Mouse (Mus musculus) CH12.LX (cell line): Measurements from ENCODE around the gene 2810021J22Rik. TPM values are rescaled to one million over a fixed set of nuclear protein-coding genes. Genes with fewer than 3 reads are reported as not detected.
A peak's percentile ranks its signal among the peaks of the same experiment; 100 is the strongest.

Experiments
- DNase-seq: peaks from one replicate; pipeline ENCODE4 v3.0.0-alpha.2; 2013; ENCODE audit errors: extremely low read depth
- H3K27ac ChIP-seq: 2 replicates; pipeline ENCODE4 v1.5.1; 2012; ENCODE audit warnings: low read depth, mild to moderate bottlenecking, control low read depth, moderate library complexity; ENCODE audit not compliant: insufficient read depth
- H3K27me3 ChIP-seq: replicated peaks from 2 replicates; pipeline ENCODE3; 2012; ENCODE audit warnings: inconsistent platforms
- H3K36me3 ChIP-seq, 2 experiments: replicated peaks in 1 of 2; 2 replicates each; pipeline versions ENCODE3 to v1.6.1; 2012; ENCODE audit warnings: inconsistent platforms in 1 of 2, low read length in 1 of 2, mild to moderate bottlenecking in 1 of 2, mixed read lengths in 1 of 2, moderate library complexity in 1 of 2; ENCODE audit not compliant: control insufficient read depth in 1 of 2, insufficient read depth in 1 of 2
- H3K4me1 ChIP-seq, 2 experiments: 2 replicates each; pipeline ENCODE4 v1.6.1; 2012; ENCODE audit warnings: inconsistent platforms in 1 of 2, moderate library complexity in 1 of 2; ENCODE audit not compliant: insufficient read depth in 2 of 2, control insufficient read depth in 1 of 2
- H3K4me2 ChIP-seq: 2 replicates; pipeline ENCODE4 v1.6.1; 2012; ENCODE audit warnings: low read depth, mild to moderate bottlenecking, control low read depth; ENCODE audit not compliant: poor library complexity, insufficient read depth, severe bottlenecking
- H3K4me3 ChIP-seq, 3 experiments: fragments of 150-350 bp in 1 of 3; sonication (generic) in 1 of 3; replicated peaks in 1 of 3; 2 replicates each; pipeline versions ENCODE3 to v1.5.1; 2011 to 2012; ENCODE audit warnings: low read depth in 2 of 3, low read length in 2 of 3, mild to moderate bottlenecking in 2 of 3, moderate library complexity in 2 of 3, control low read depth in 1 of 3, improper control_type of control experiment in 1 of 3, inconsistent platforms in 1 of 3, mixed read lengths in 1 of 3; ENCODE audit not compliant: poor library complexity in 1 of 3
- H3K79me2 ChIP-seq: replicated peaks from 2 replicates; pipeline ENCODE4 v1.6.1; 2012; ENCODE audit warnings: mild to moderate bottlenecking, moderate library complexity; ENCODE audit not compliant: control insufficient read depth, poor library complexity, insufficient read depth, severe bottlenecking; ENCODE audit errors: extremely low read depth
- H3K9ac ChIP-seq: 2 replicates; pipeline ENCODE4 v1.6.1; 2012; ENCODE audit warnings: low read depth, mild to moderate bottlenecking, control low read depth, moderate library complexity; ENCODE audit not compliant: insufficient read depth
- H3K9me3 ChIP-seq: replicated peaks from 2 replicates; pipeline ENCODE3; 2012; ENCODE audit warnings: low read length, inconsistent platforms, mixed read lengths
- BHLHE40 ChIP-seq: IDR thresholded peaks from 2 replicates; pipeline ENCODE4 v1.6.1; 2011; ENCODE audit warnings: mild to moderate bottlenecking, low read depth, low read length, improper control_type of control experiment
- CHD1 ChIP-seq: IDR thresholded peaks from 2 replicates; pipeline ENCODE4 v1.6.1; 2012; ENCODE audit warnings: low read depth, low read length, improper control_type of control experiment, inconsistent platforms
- CHD2 ChIP-seq: IDR thresholded peaks from 2 replicates; pipeline ENCODE4 v1.6.1; 2011; ENCODE audit warnings: low read length, improper control_type of control experiment
- CTCF ChIP-seq, 2 experiments: IDR thresholded peaks in 1 of 2; conservative IDR thresholded peaks in 1 of 2; 2 replicates each; pipeline ENCODE4 v1.5.1; 2011 to 2012; ENCODE audit warnings: low read depth in 2 of 2, low read length in 2 of 2, improper control_type of control experiment in 1 of 2, inconsistent platforms in 1 of 2, mild to moderate bottlenecking in 1 of 2, moderate library complexity in 1 of 2
- E2F4 ChIP-seq: IDR thresholded peaks from 2 replicates; pipeline ENCODE4 v1.6.1; 2011; ENCODE audit warnings: low read depth, low read length, improper control_type of control experiment; ENCODE audit not compliant: insufficient replicate concordance
- ELF1 ChIP-seq: IDR thresholded peaks from 2 replicates; pipeline ENCODE4 v1.6.1; 2014; ENCODE audit warnings: low read depth, mild to moderate bottlenecking, inconsistent platforms, low read length, improper control_type of control experiment
- EP300 ChIP-seq: IDR thresholded peaks from 2 replicates; pipeline ENCODE4 v1.6.1; 2011; ENCODE audit warnings: low read length, improper control_type of control experiment
- ETS1 ChIP-seq: conservative IDR thresholded peaks from 2 replicates; pipeline ENCODE4 v1.6.1; 2012; ENCODE audit warnings: low read depth, mild to moderate bottlenecking, inconsistent platforms, low read length, improper control_type of control experiment, moderate library complexity
- GABPA ChIP-seq: IDR thresholded peaks from 2 replicates; pipeline ENCODE4 v1.6.1; 2012; ENCODE audit warnings: low read depth, low read length, improper control_type of control experiment, inconsistent platforms; ENCODE audit not compliant: insufficient replicate concordance
- HCFC1 ChIP-seq: IDR thresholded peaks from 2 replicates; pipeline ENCODE4 v1.6.1; 2012; ENCODE audit warnings: low read depth, mild to moderate bottlenecking, inconsistent platforms, low read length, improper control_type of control experiment
- IRF4 ChIP-seq: IDR thresholded peaks from 2 replicates; pipeline ENCODE4 v1.6.1; 2014; ENCODE audit warnings: low read depth, mild to moderate bottlenecking, inconsistent platforms, low read length, improper control_type of control experiment
- JUN ChIP-seq: IDR thresholded peaks from 2 replicates; pipeline ENCODE4 v1.6.1; 2011; ENCODE audit warnings: low read depth, mild to moderate bottlenecking, low read length, improper control_type of control experiment, moderate library complexity; ENCODE audit not compliant: insufficient read depth
- JUND ChIP-seq: conservative IDR thresholded peaks from 2 replicates; pipeline ENCODE4 v1.6.1; 2011; ENCODE audit warnings: low read depth, low read length, improper control_type of control experiment
- KAT2A ChIP-seq: IDR thresholded peaks from 2 replicates; pipeline ENCODE4 v1.6.1; 2012; ENCODE audit warnings: low read length, improper control_type of control experiment, inconsistent platforms; ENCODE audit not compliant: insufficient replicate concordance
- MAFK ChIP-seq: IDR thresholded peaks from 2 replicates; pipeline ENCODE4 v1.6.1; 2011; ENCODE audit warnings: low read length, improper control_type of control experiment; ENCODE audit not compliant: insufficient replicate concordance
- MAX ChIP-seq: IDR thresholded peaks from 2 replicates; pipeline ENCODE4 v1.6.1; 2011; ENCODE audit warnings: low read length, improper control_type of control experiment
- MAZ ChIP-seq: IDR thresholded peaks from 2 replicates; pipeline ENCODE4 v1.6.1; 2012; ENCODE audit warnings: low read depth, mild to moderate bottlenecking, inconsistent platforms, low read length, improper control_type of control experiment, moderate library complexity
- MEF2A ChIP-seq: IDR thresholded peaks from 2 replicates; pipeline ENCODE4 v1.6.1; 2014; ENCODE audit warnings: low read depth, mild to moderate bottlenecking, inconsistent platforms, low read length, improper control_type of control experiment, borderline replicate concordance
- MXI1 ChIP-seq: IDR thresholded peaks from 2 replicates; pipeline ENCODE4 v1.6.1; 2011; ENCODE audit warnings: mild to moderate bottlenecking, low read depth, low read length, improper control_type of control experiment
- MYC ChIP-seq: IDR thresholded peaks from 2 replicates; pipeline ENCODE4 v1.6.1; 2011; ENCODE audit warnings: low read depth, mild to moderate bottlenecking, improper control_type of control experiment, low read length
- NELFE ChIP-seq: IDR thresholded peaks from 2 replicates; pipeline ENCODE4 v1.6.1; 2011; ENCODE audit warnings: low read depth, low read length, improper control_type of control experiment
- NRF1 ChIP-seq: IDR thresholded peaks from 2 replicates; pipeline ENCODE4 v1.6.1; 2014; ENCODE audit warnings: low read depth, mild to moderate bottlenecking, inconsistent platforms, low read length, improper control_type of control experiment, moderate library complexity
- PAX5 ChIP-seq: IDR thresholded peaks from 2 replicates; pipeline ENCODE4 v1.6.1; 2012; ENCODE audit warnings: low read length, inconsistent platforms, mixed read lengths
- POLR2A ChIP-seq: IDR thresholded peaks from 2 replicates; pipeline ENCODE4 v1.6.1; 2011; ENCODE audit warnings: low read depth, mild to moderate bottlenecking, improper control_type of control experiment, low read length
- POLR2AphosphoS2 ChIP-seq: IDR thresholded peaks from 2 replicates; pipeline ENCODE4 v1.6.1; 2011; ENCODE audit warnings: low read depth, low read length, improper control_type of control experiment
- RAD21 ChIP-seq: IDR thresholded peaks from 2 replicates; pipeline ENCODE4 v1.6.1; 2011; ENCODE audit warnings: low read depth, mild to moderate bottlenecking, low read length, improper control_type of control experiment, moderate library complexity
- RCOR1 ChIP-seq: conservative IDR thresholded peaks from 2 replicates; pipeline ENCODE4 v1.6.1; 2012; ENCODE audit warnings: low read depth, mild to moderate bottlenecking, inconsistent platforms, low read length, improper control_type of control experiment
- SIN3A ChIP-seq: IDR thresholded peaks from 2 replicates; pipeline ENCODE4 v1.6.1; 2012; ENCODE audit warnings: low read length, improper control_type of control experiment, inconsistent platforms
- SMC3 ChIP-seq: IDR thresholded peaks from 2 replicates; pipeline ENCODE4 v1.6.1; 2011; ENCODE audit warnings: low read depth, low read length, improper control_type of control experiment
- TBP ChIP-seq: conservative IDR thresholded peaks from 2 replicates; pipeline ENCODE4 v1.6.1; 2011; ENCODE audit warnings: low read depth, low read length, improper control_type of control experiment
- TCF12 ChIP-seq: IDR thresholded peaks from 2 replicates; pipeline ENCODE4 v1.6.1; 2014; ENCODE audit warnings: low read depth, mild to moderate bottlenecking, inconsistent platforms, low read length, improper control_type of control experiment
- UBTF ChIP-seq: IDR thresholded peaks from 2 replicates; pipeline ENCODE4 v1.6.1; 2012; ENCODE audit warnings: low read depth, mild to moderate bottlenecking, inconsistent platforms, low read length, improper control_type of control experiment, moderate library complexity
- USF1 ChIP-seq: IDR thresholded peaks from 2 replicates; pipeline ENCODE4 v1.6.1; 2014; ENCODE audit warnings: low read depth, mild to moderate bottlenecking, inconsistent platforms, low read length, improper control_type of control experiment
- USF2 ChIP-seq: conservative IDR thresholded peaks from 2 replicates; pipeline ENCODE4 v1.6.1; 2011; ENCODE audit warnings: low read depth, low read length, improper control_type of control experiment
- ZC3H11A ChIP-seq: IDR thresholded peaks from 2 replicates; pipeline ENCODE4 v1.6.1; 2012; ENCODE audit warnings: low read depth, mild to moderate bottlenecking, inconsistent platforms, low read length, improper control_type of control experiment
- ZKSCAN1 ChIP-seq: IDR thresholded peaks from 2 replicates; pipeline ENCODE4 v1.6.1; 2012; ENCODE audit warnings: low read depth, inconsistent platforms, low read length, improper control_type of control experiment, borderline replicate concordance
- ZMIZ1 ChIP-seq: IDR thresholded peaks from 2 replicates; pipeline ENCODE4 v1.6.1; 2012; ENCODE audit warnings: low read depth, mild to moderate bottlenecking, inconsistent platforms, low read length, improper control_type of control experiment
- ZNF384 ChIP-seq: IDR thresholded peaks from 2 replicates; pipeline ENCODE4 v1.6.1; 2012; ENCODE audit warnings: low read depth, low read length, improper control_type of control experiment, inconsistent platforms
- dilution Hi-C: fragments of 300-500 bp; cut with MboI; formaldehyde crosslinking; loops from 2 replicates; pipeline ENCODE4 v1.14.3; 2020; ENCODE audit warnings: low sequenced_read_pairs; ENCODE audit not compliant: extremely low pct_unique_long_range_greater_than_20kb, extremely low pct_ligation_motif_present
- in situ Hi-C: fragments of 300-500 bp; cut with MboI; formaldehyde crosslinking; loops from 3 replicates; pipeline ENCODE4 v1.14.3; 2019; ENCODE audit warnings: low sequenced_read_pairs, low pct_ligation_motif_present, low pct_unique_long_range_greater_than_20kb, mixed read lengths
- polyA plus RNA-seq: library from polyadenylated mRNA; unstranded; fragments of >175 nt; gene quantifications from 2 replicates; pipeline ENCODE4 v1.2.1, GENCODE M21; 2012; ENCODE audit warnings: low read depth; ENCODE audit not compliant: insufficient read length
- total RNA-seq, 2 experiments: library from RNA; depleted of rRNA; stranded (reverse); fragments of 300-350 nt in 1 of 2; fragments of >200 nt in 1 of 2; gene quantifications; 2 replicates each; pipeline ENCODE4 v1.2.3; 2012 to 2014

Gene 2810021J22Rik
- total and polyA plus RNA-seq, 3 experiments, result 3.3 to 4.8 (median 3.4) TPM

DNA sequence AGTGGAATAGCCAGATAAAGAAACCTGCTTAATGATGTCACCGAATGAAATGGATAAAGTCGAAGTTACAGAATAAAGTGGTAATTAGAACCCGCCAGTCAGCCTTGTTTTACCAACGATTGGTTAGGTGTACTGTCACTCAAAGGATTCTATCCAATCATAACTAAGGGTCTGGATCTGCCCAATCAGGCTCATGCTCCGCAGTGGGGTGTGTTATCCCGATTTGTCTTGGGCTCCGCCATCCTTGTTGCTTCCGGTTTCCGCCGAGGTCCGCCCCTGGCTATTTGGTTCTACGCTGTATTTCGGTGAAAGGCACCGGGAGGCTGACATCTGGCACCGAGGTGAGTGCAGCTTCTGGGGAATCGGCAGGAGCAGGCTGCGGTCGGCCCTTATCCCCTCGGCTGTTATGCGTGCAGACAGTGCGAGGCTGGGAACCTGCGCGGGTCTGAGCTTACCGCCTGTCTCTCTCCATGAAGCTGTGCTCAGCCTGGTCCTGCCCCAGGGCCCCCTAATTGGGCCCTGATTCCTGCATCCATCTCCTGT lies 20.0 kb upstream of the 2810021J22Rik start, which contains the start of gene Gm12258:
TSS of gene Gm12258 (plus strand) at position 240 of the 543 bp plus-strand sequence.
- Histone ChIP-seq H3K9ac (peak within 1 kb of the TSS; percentile 89), H3K27ac (no peak within 1 kb of the TSS), H3K4me3 (peak within 1 kb of the TSS; percentile 81 to 93 (median 91)), H3K79me2 (no peaks in the 10 kb centered on the region), H3K27me3 (peaks cover 8% of the 10 kb centered on the region), H3K9me3 (peaks cover 10% of the 10 kb centered on the region), H3K4me2 (peak within 1 kb of the TSS; percentile 93), H3K4me1 (peaks cover 0 to 16% of the 10 kb centered on the region in 2 experiments; a peak in 3 of 4 replicates), H3K36me3 (peaks cover 17 to 29% of the 10 kb centered on the region in 2 experiments)
- DNase-seq, result peak; percentile 100
- in situ Hi-C loops (no loop called here), dilution Hi-C loops (no loop called here)
- TF ChIP-seq BHLHE40 (no peak), ZMIZ1 (no peak), ZC3H11A (no peak), TCF12 (peak; percentile 81; the same call in 1 of the 2 replicates), CHD2 (peak; percentile 98), MAFK (no peak), ZKSCAN1 (no peak), MXI1 (peak; percentile 33; the same call in 1 of the 2 replicates), SIN3A (peak; percentile 92), TBP (peak; percentile 65; the same call in 1 of the 2 replicates), IRF4 (peak; percentile 60; the same call in 1 of the 2 replicates), ELF1 (peak; percentile 93), POLR2AphosphoS2 (peak; percentile 46; the same call in 1 of the 2 replicates), RAD21 (no peak), SMC3 (no peak), MYC (peak; percentile 30; the same call in 1 of the 2 replicates), ETS1 (no peak), NELFE (peak; percentile 68), MEF2A (peak; percentile 30; the same call in 1 of the 2 replicates), JUN (peak; percentile 28; the same call in 1 of the 2 replicates), E2F4 (peak; percentile 92; the same call in 1 of the 2 replicates), JUND (peak; percentile 55; the same call in 1 of the 2 replicates), MAX (peak; percentile 85), USF1 (no peak), MAZ (no peak), CTCF (conservative IDR thresholded peaks at IDR 0.05 in 1 of 2, IDR thresholded peaks at IDR 0.05 in 1 of 2; ENCODE audit: low read depth in 2 of 2, low read length in 2 of 2) (no peak), ZNF384 (no peak), PAX5 (no peak), HCFC1 (peak; percentile 78), UBTF (no peak), RCOR1 (no peak), NRF1 (peak; percentile 57), USF2 (no peak), CHD1 (no peak), EP300 (no peak), GABPA (no peak), KAT2A (no peak), POLR2A (peak; percentile 82)
